Mouse (Mus musculus) kidney, postnatal 14 days (tissue): ENCODE data around the gene Svs1.

Source experiments
- DNase-seq: peaks from one replicate; pipeline ENCODE4 v3.0.0; 2022; ENCODE audit warnings: mixed read lengths

Svs1 gene

GRCm38 (mm10) chr6:49013023-49013422 is 26.4 kb downstream of the Svs1 start:
- DNase-seq, result no peak

- no peak for DNase-seq
These were observed 26.8 kb downstream of the Svs1 start for GRCm38 (mm10) chr6:49013458-49013857.

GRCm38 (mm10) chr6:49017150-49017549 is 30.5 kb downstream of the Svs1 start:
- DNase-seq, result no peak

- no peak for DNase-seq
These were observed 32.7 kb downstream of the Svs1 start for GRCm38 (mm10) chr6:49019341-49019740.

- DNase-seq, result no peak
These were observed 34.7 kb downstream of the Svs1 start for GRCm38 (mm10) chr6:49021141-49022012.

- DNase-seq, result no peak
These were observed 35.7 kb downstream of the Svs1 start for GRCm38 (mm10) chr6:49022384-49022783.

GRCm38 (mm10) chr6:49023315-49023714 is 36.7 kb downstream of the Svs1 start:
- no peak for DNase-seq

- DNase-seq, result no peak
These were observed 38.6 kb downstream of the Svs1 start for GRCm38 (mm10) chr6:49025290-49025689.

- no peak for DNase-seq
These were observed 39.8 kb downstream of the Svs1 start for GRCm38 (mm10) chr6:49026496-49026895.

GRCm38 (mm10) chr6:49028019-49028418 is 41.4 kb downstream of the Svs1 start:
- DNase-seq, result no peak

- DNase-seq, result no peak
These were observed 42.0 kb downstream of the Svs1 start for GRCm38 (mm10) chr6:49028708-49029107.

GRCm38 (mm10) chr6:49031230-49031629 is 44.6 kb downstream of the Svs1 start:
- DNase-seq, result no peak

GRCm38 (mm10) chr6:49032783-49033182 is 46.1 kb downstream of the Svs1 start:
- DNase-seq, result no peak

GRCm38 (mm10) chr6:49036275-49037267 is 49.9 kb downstream of the Svs1 start, which contains the start of gene Gpnmb:
TSS of gene Gpnmb (plus strand) at chr6:49036546.
- no peak for DNase-seq

- no peak for DNase-seq
These were observed 50.6 kb downstream of the Svs1 start for GRCm38 (mm10) chr6:49037268-49037662.

GRCm38 (mm10) chr6:49039470-49040180 is 53.0 kb downstream of the Svs1 start:
- DNase-seq, result peak; percentile 54
